Mouse (Mus musculus) ES-E14 (cell line): ENCODE results near the gene Tpk1. TPM values are rescaled to one million over a fixed set of nuclear protein-coding genes. Genes with fewer than 3 reads are reported as not detected.
"Not testable (repeated sequence)": the region's sequence is repeated elsewhere in the genome, so short reads cannot be mapped to it uniquely, and the experiment has no call there.

Experiments
- DNase-seq: peaks from one replicate; pipeline ENCODE4 v3.0.0-alpha.2; 2013; ENCODE audit warnings: low read depth, low spot score
- H3K27ac ChIP-seq: 2 replicates; pipeline ENCODE4 v1.5.1; 2012; ENCODE audit warnings: low read depth, mild to moderate bottlenecking, low read length, moderate library complexity, mixed read lengths; ENCODE audit not compliant: poor library complexity, insufficient read depth, severe bottlenecking
- H3K36me3 ChIP-seq: 2 replicates; pipeline ENCODE4 v1.6.1; 2012; ENCODE audit warnings: mild to moderate bottlenecking, low read length, moderate library complexity, mixed read lengths; ENCODE audit not compliant: control insufficient read depth, poor library complexity, insufficient read depth, severe bottlenecking
- H3K4me1 ChIP-seq, 2 experiments: fragments of 150-350 bp in 1 of 2; sonication (generic) in 1 of 2; 2 replicates each; pipeline ENCODE4 v1.6.1; 2012; ENCODE audit warnings: low read length in 2 of 2, mild to moderate bottlenecking in 1 of 2, mixed read lengths in 1 of 2; ENCODE audit not compliant: control insufficient read depth in 2 of 2, insufficient read depth in 2 of 2, poor library complexity in 1 of 2
- H3K4me3 ChIP-seq, 2 experiments: fragments of 150-350 bp in 1 of 2; sonication (generic) in 1 of 2; 2 replicates each; pipeline ENCODE4 v1.5.1; 2012; ENCODE audit warnings: low read length in 2 of 2, low read depth in 1 of 2, mild to moderate bottlenecking in 1 of 2, mixed read lengths in 1 of 2; ENCODE audit not compliant: insufficient read depth in 1 of 2, poor library complexity in 1 of 2, severe bottlenecking in 1 of 2
- H3K9ac ChIP-seq: 2 replicates; pipeline ENCODE4 v1.6.1; 2012; ENCODE audit warnings: low read depth, mild to moderate bottlenecking, low read length, mixed read lengths; ENCODE audit not compliant: poor library complexity, insufficient read depth, severe bottlenecking
- H3K9me3 ChIP-seq: fragments of 150-350 bp; sonication (generic); 2 replicates; pipeline ENCODE4 v1.6.1; 2012; ENCODE audit warnings: low read depth, mild to moderate bottlenecking, low read length; ENCODE audit not compliant: control insufficient read depth, insufficient read depth
- CHD2 ChIP-seq: IDR thresholded peaks from 2 replicates; pipeline ENCODE4 v1.6.1; 2014; ENCODE audit warnings: mild to moderate bottlenecking, low read depth, low read length, inconsistent platforms
- HCFC1 ChIP-seq: IDR thresholded peaks from 2 replicates; pipeline ENCODE4 v1.6.1; 2012; ENCODE audit warnings: low read length, inconsistent platforms, borderline replicate concordance; ENCODE audit not compliant: insufficient read depth
- MAFK ChIP-seq: IDR thresholded peaks from 2 replicates; pipeline ENCODE4 v1.6.1; 2014; ENCODE audit warnings: mild to moderate bottlenecking, low read depth, low read length, inconsistent platforms; ENCODE audit not compliant: insufficient read depth
- ZC3H11A ChIP-seq: IDR thresholded peaks from 2 replicates; pipeline ENCODE4 v1.6.1; 2012; ENCODE audit warnings: low read depth, mild to moderate bottlenecking, inconsistent platforms, low read length, borderline replicate concordance
- ZNF384 ChIP-seq: IDR thresholded peaks from 2 replicates; pipeline ENCODE4 v1.6.1; 2012; ENCODE audit warnings: low read depth, low read length, inconsistent platforms
- in situ Hi-C, 2 experiments: fragments of 600-800 bp; cut with MboI; formaldehyde crosslinking; loops; one replicate each; pipeline ENCODE4 v1.15.1; 2025; ENCODE audit warnings: low sequenced_read_pairs in 2 of 2, inconsistent platforms in 1 of 2; ENCODE audit not compliant: unreplicated experiment in 2 of 2
- total RNA-seq: library from RNA; depleted of rRNA; stranded (reverse); fragments of 300-350 nt; gene quantifications from 2 replicates; pipeline ENCODE4 v1.2.3, GENCODE M21; 2012

Tpk1 gene
- total RNA-seq, 1 experiment = 13.3 TPM

GRCm38 (mm10) chr6:43520218-43520617 is 145.9 kb downstream of the Tpk1 start:
- H3K9me3 ChIP-seq = no peaks in the 10 kb centered on the region
- H3K36me3 ChIP-seq = no peaks in the 10 kb centered on the region
- no peaks in the 10 kb centered on the region for H3K4me1 ChIP-seq
- H3K27ac ChIP-seq = no peak overlapping the region
- no peak overlapping the region for H3K9ac ChIP-seq
- TF ChIP-seq ZNF384 (no peak), CHD2 (no peak), ZC3H11A (no peak), MAFK (no peak), HCFC1 (no peak)
- no peak for DNase-seq
- H3K4me3 ChIP-seq = no peak overlapping the region
- in situ Hi-C loops = no loop called here

DNA sequence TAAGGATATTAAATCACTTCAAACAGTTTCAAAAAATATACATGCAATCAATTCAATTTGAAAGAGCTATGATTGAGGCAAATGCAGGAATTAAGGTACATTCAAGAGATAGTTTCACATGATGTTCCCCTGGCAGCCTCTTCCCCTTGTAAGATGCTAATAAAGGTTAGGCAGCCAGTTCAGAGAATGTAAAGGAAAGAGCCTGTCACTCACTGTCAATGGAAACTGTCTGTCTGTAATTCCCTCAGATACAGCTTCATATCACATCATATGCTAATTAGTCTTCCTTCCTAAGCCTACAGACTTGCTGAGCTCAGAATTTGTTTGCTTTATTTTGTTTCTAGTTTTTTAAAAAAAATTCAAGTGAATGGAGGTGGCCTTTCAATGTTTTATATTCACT is 147.7 kb downstream of the Tpk1 start:
- Histone ChIP-seq H3K9me3 (no peaks in the 10 kb centered on the region), H3K4me3 (no peak overlapping the region), H3K27ac (no peak overlapping the region), H3K36me3 (no peaks in the 10 kb centered on the region), H3K9ac (no peak overlapping the region), H3K4me1 (no peaks in the 10 kb centered on the region)
- no peak for DNase-seq
- in situ Hi-C loops = no loop called here
- no peak for TF ChIP-seq MAFK
- no peak for TF ChIP-seq ZC3H11A
- TF ChIP-seq HCFC1 = no peak
- TF ChIP-seq CHD2 = no peak
- TF ChIP-seq ZNF384 = no peak

GRCm38 (mm10) chr6:43517316-43517655 is 148.8 kb downstream of the Tpk1 start:
- Histone ChIP-seq H3K4me1 (no peaks in the 10 kb centered on the region), H3K9ac (no peak overlapping the region), H3K27ac (no peak overlapping the region), H3K4me3 (no peak overlapping the region), H3K36me3 (no peaks in the 10 kb centered on the region), H3K9me3 (no peaks in the 10 kb centered on the region)
- in situ Hi-C loops = no loop called here
- TF ChIP-seq ZC3H11A (no peak), HCFC1 (no peak), ZNF384 (no peak), MAFK (no peak), CHD2 (no peak)
- no peak for DNase-seq

DNA sequence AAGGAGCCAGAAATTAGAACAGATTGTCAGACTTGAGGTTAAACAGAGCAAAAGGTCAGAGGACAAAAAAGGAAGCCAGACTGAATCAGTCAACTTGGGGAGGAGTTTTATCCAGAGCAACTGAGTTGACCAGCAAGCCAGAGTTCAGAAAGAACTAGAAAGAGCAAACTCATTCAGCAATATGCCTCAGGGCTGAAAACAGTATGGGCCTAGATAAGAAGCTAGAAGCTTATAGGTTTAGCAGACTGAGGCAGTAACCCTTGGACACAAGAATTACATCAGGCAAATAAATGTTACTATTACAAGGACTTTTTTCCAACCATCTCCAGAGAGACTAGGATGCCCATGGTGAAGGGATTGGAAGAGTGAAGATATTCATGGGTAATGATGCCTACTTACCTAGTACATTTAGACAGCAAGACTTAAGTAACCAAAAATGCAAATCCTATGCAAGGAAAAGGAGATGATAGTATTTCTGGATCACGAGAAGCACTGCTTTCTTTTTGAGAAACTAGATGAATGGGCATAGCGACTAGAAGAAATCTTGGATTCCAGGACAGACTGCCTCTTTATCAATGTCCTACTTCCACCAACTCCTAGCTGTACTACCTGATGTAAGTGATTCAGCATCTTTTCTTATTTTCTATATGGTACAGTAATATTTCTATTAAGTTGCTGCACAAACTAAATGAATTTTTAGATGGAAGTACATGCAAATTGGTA is 149.3 kb downstream of the Tpk1 start:
- no peak overlapping the region for H3K4me3 ChIP-seq
- H3K4me1 ChIP-seq = no peaks in the 10 kb centered on the region
- no peak for TF ChIP-seq ZNF384
- no peak for TF ChIP-seq HCFC1
- no peak for TF ChIP-seq MAFK
- no peak for TF ChIP-seq CHD2
- TF ChIP-seq ZC3H11A = no peak
- H3K9ac ChIP-seq = no peak overlapping the region
- in situ Hi-C loops = no loop called here
- no peaks in the 10 kb centered on the region for H3K36me3 ChIP-seq
- no peaks in the 10 kb centered on the region for H3K9me3 ChIP-seq
- DNase-seq = no peak
- no peak overlapping the region for H3K27ac ChIP-seq

GRCm38 (mm10) chr6:43506686-43507385 is 159.2 kb downstream of the Tpk1 start:
- DNase-seq, H3K9me3 ChIP-seq, H3K4me1 ChIP-seq, H3K36me3 ChIP-seq, H3K9ac ChIP-seq, H3K4me3 ChIP-seq, H3K27ac ChIP-seq, in situ Hi-C loops: not testable (repeated sequence)
